Comparison of ENCODE assay signal across 8 mouse cellular contexts in genomic region chr2:157913204-157913636, GRCm38 (mm10). TPM values are rescaled to one million over a fixed set of nuclear protein-coding genes. Genes with fewer than 3 reads are reported as not detected.
DNase-seq lines count a peak whose midpoint lies in the region; ATAC-seq and TF ChIP-seq lines count a peak whose summit lies in the region.

No protein-coding gene starts in this region.

- H3K4me1 ChIP-seq in hindbrain, postnatal 0 days (ENCODE audit: insufficient read depth, low read length): no peaks in the 10 kb centered on the region; the same call in 1 of the 2 replicates
- H3K4me1 ChIP-seq in limb, embryonic 14.5 days (ENCODE audit: control insufficient read depth, insufficient read depth, low read length): 0 out of 2 replicates have a peak, but pooled peaks cover 6% of the 10 kb centered on the region
- H3K4me1 ChIP-seq in midbrain, embryonic 16.5 days (ENCODE audit: control insufficient read depth, insufficient read depth, low read length): peaks cover 26% of the 10 kb centered on the region
- H3K4me1 ChIP-seq in stomach, embryonic 15.5 days: peaks cover 9% of the 10 kb centered on the region

- no peaks in the 10 kb centered on the region for H3K36me3 ChIP-seq in hindbrain, postnatal 0 days (ENCODE audit: insufficient read depth, low read length)
- H3K36me3 ChIP-seq in limb, embryonic 14.5 days (ENCODE audit: control insufficient read depth, insufficient read depth, low read length): no peaks in the 10 kb centered on the region
- H3K36me3 ChIP-seq in midbrain, embryonic 16.5 days (ENCODE audit: control insufficient read depth, insufficient read depth, low read length): no peaks in the 10 kb centered on the region
- no peaks in the 10 kb centered on the region for H3K36me3 ChIP-seq in stomach, embryonic 15.5 days

- under 1% methylated on average over 16 of the region's 16 CpGs for WGBS in hindbrain, postnatal 0 days
- under 1% methylated on average over 16 of the region's 16 CpGs for WGBS in limb, embryonic 14.5 days
- WGBS in midbrain, embryonic 16.5 days: under 1% methylated on average over 16 of the region's 16 CpGs
- WGBS in stomach, embryonic 15.5 days: under 1% methylated on average over 16 of the region's 16 CpGs

- TF ChIP-seq CTCF in hindbrain, postnatal 0 days (IDR thresholded peaks at IDR 0.05; ENCODE audit: low read depth): no peak

- H3K9me3 ChIP-seq in hindbrain, postnatal 0 days (ENCODE audit: low read length): no peaks in the 10 kb centered on the region
- no peaks in the 10 kb centered on the region for H3K9me3 ChIP-seq in limb, embryonic 14.5 days (ENCODE audit: control insufficient read depth, low read length)
- no peaks in the 10 kb centered on the region for H3K9me3 ChIP-seq in midbrain, embryonic 16.5 days (replicated peaks; ENCODE audit: control insufficient read depth, low read length, poor library complexity, severe bottlenecking)
- H3K9me3 ChIP-seq in stomach, embryonic 15.5 days: no peaks in the 10 kb centered on the region

- 0 out of 2 replicates have a peak, but pooled peaks have one; percentile 11 for ATAC-seq in hindbrain, postnatal 0 days
- ATAC-seq in limb, embryonic 14.5 days (ENCODE audit: low FRiP score, low read depth): peak; percentile 79
- ATAC-seq in midbrain, embryonic 16.5 days: no peak
- peak; percentile 41; the same call in 1 of the 2 replicates for ATAC-seq in stomach, embryonic 15.5 days (ENCODE audit: insufficient read depth, low FRiP score, low read depth)

- H3K27me3 ChIP-seq in hindbrain, postnatal 0 days (ENCODE audit: insufficient read depth, low read length): 0 out of 2 replicates have a peak, but pooled peaks cover 7% of the 10 kb centered on the region
- H3K27me3 ChIP-seq in limb, embryonic 14.5 days (ENCODE audit: control insufficient read depth, insufficient read depth, low read length): peaks cover 42% of the 10 kb centered on the region
- peaks cover 2% of the 10 kb centered on the region; the same call in 1 of the 2 replicates for H3K27me3 ChIP-seq in midbrain, embryonic 16.5 days (ENCODE audit: control insufficient read depth, insufficient read depth, low read depth, low read length)
- peaks cover 43% of the 10 kb centered on the region for H3K27me3 ChIP-seq in stomach, embryonic 15.5 days (replicated peaks)

- TF ChIP-seq POLR2A in limb, embryonic 14.5 days (IDR thresholded peaks at IDR 0.05; ENCODE audit: borderline replicate concordance, extremely low read depth, insufficient read depth, insufficient read length): no peak

- intact Hi-C loops in gastrocnemius, postnatal 14 days (cut with DNase I; ENCODE audit: low total_unique reads): no loop called here

- no peak overlapping the region for H3K27ac ChIP-seq in hindbrain, postnatal 0 days
- no peak overlapping the region for H3K27ac ChIP-seq in limb, embryonic 14.5 days (replicated peaks; ENCODE audit: low read depth, low read length)
- H3K27ac ChIP-seq in midbrain, embryonic 16.5 days (ENCODE audit: low read length): peak overlapping the region; percentile 93
- H3K27ac ChIP-seq in stomach, embryonic 15.5 days: no peak overlapping the region

- H3K4me2 ChIP-seq in hindbrain, postnatal 0 days (ENCODE audit: low read depth, low read length): peak overlapping the region; percentile 74
- no peak overlapping the region for H3K4me2 ChIP-seq in limb, embryonic 14.5 days (replicated peaks; ENCODE audit: low read depth, low read length, severe bottlenecking)
- H3K4me2 ChIP-seq in midbrain, embryonic 16.5 days (ENCODE audit: low read length): peak overlapping the region; percentile 88
- no peak overlapping the region for H3K4me2 ChIP-seq in stomach, embryonic 15.5 days

- H3K4me3 ChIP-seq in hindbrain, postnatal 0 days (ENCODE audit: low read length): peak overlapping the region; percentile 5; the same call in 1 of the 2 replicates
- H3K4me3 ChIP-seq in limb, embryonic 14.5 days (replicated peaks; ENCODE audit: low read length): no peak overlapping the region
- peak overlapping the region; percentile 76 for H3K4me3 ChIP-seq in midbrain, embryonic 16.5 days (ENCODE audit: low read depth, low read length)
- no peak overlapping the region for H3K4me3 ChIP-seq in stomach, embryonic 15.5 days (replicated peaks)

- H3K9ac ChIP-seq in hindbrain, postnatal 0 days (replicated peaks; ENCODE audit: low read length): no peak overlapping the region
- H3K9ac ChIP-seq in limb, embryonic 14.5 days (ENCODE audit: low read depth, low read length, severe bottlenecking): no peak overlapping the region
- H3K9ac ChIP-seq in midbrain, embryonic 16.5 days (ENCODE audit: low read depth, low read length): peak overlapping the region; percentile 50
- no peak overlapping the region for H3K9ac ChIP-seq in stomach, embryonic 15.5 days

- DNase-seq in cerebellum, adult 11 months: peak; percentile 10
- no peak for DNase-seq in cerebellum, adult 9-10 months
- DNase-seq in c-Kit-negative CD71-positive TER-119-positive erythroid progenitor cells, embryonic 14.5 days (ENCODE audit: low read depth, low spot score): peak; percentile 24
- peak; percentile 82 for DNase-seq in gastrocnemius, postnatal 14 days
- peak; percentile 82 for DNase-seq in hindbrain, postnatal 0 days (ENCODE audit: low spot score)
- DNase-seq in limb, embryonic 14.5 days (ENCODE audit: low spot score): peak; percentile 92

RNA-seq across cellular contexts. Expression of gene Vstm2l, which starts 1.2 kb away (rescaled TPM):
- not detected for total RNA-seq in gastrocnemius, postnatal 14 days (2021)
- 318 and 326 TPM in 2 replicates for total RNA-seq in hindbrain, postnatal 0 days (2014; rRNA removed)
- 46.4 TPM in 2 replicates for polyA plus RNA-seq in hindbrain, postnatal 0 days (2015; fragmentation: Nextera tagmentation; extraction: Ambion mirVana)
- polyA plus RNA-seq in limb, embryonic 14.5 days (2012; rRNA removed): 0.83 and 1.1 TPM in 2 replicates
- polyA plus RNA-seq in limb, embryonic 14.5 days (2014; fragmentation: Nextera tagmentation; extraction: Ambion mirVana): not detected in 2 replicates
- 19.6 and 26.6 TPM in 2 replicates for polyA plus RNA-seq in midbrain, embryonic 16.5 days (2015; fragmentation: Nextera tagmentation; extraction: Ambion mirVana)
- 0.28 and 0.53 TPM in 2 replicates for polyA plus RNA-seq in stomach, embryonic 15.5 days (2015; fragmentation: Nextera tagmentation; extraction: Ambion mirVana)

Comparison
In these comparisons a context has a peak if more than half of its experiments do, and no peak if none do; other contexts are left out.
1. H3K4me2 ChIP-seq: peak in hindbrain, postnatal 0 days (single experiment) and midbrain, embryonic 16.5 days (single experiment); none in limb, embryonic 14.5 days (single experiment) and stomach, embryonic 15.5 days (single experiment).
2. H3K4me3 ChIP-seq: peak in hindbrain, postnatal 0 days (single experiment) and midbrain, embryonic 16.5 days (single experiment); none in limb, embryonic 14.5 days (single experiment) and stomach, embryonic 15.5 days (single experiment).